Mouse (Mus musculus) layer of hippocampus, adult 6 months (tissue): ENCODE data around the gene Cldn24. TPM values are rescaled to one million over a fixed set of nuclear protein-coding genes. Genes with fewer than 3 reads are reported as not detected.

ENCODE experiments used
- long read RNA-seq, 2 experiments: library from polyadenylated mRNA; unstranded; transcript quantifications; one replicate each; pipeline ENCODE4 v2.0.0; 2019 to 2020
- polyA plus RNA-seq: library from polyadenylated mRNA; unstranded; fragments of <200 nt; fragmentation: Nextera tagmentation; gene quantifications from 2 replicates; pipeline ENCODE4 v1.2.3, GENCODE M21; 2021

The Cldn24 gene
- polyA plus RNA-seq, result not detected in 2 replicates
- long read RNA-seq, experiment 1, result 0 reads
- long read RNA-seq, experiment 2, result 0 reads

DNA sequence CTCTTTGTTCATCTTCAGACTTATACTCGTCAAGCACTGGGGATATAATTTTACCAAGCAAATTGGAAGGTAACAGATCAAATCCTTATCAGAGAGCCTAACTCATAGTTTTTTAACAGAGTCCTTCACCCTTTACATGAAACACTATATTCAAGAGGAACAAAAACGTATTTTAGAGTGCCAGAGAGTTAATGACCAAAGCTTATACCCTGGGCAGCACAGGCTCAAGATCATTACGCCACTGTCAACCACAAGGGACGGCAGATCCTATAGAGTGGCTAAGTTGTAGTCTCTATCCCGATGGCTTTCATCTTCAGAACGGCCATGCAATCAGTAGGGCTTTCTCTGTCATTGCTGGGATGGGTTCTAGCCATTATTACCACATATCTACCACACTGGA is at the start of gene Cldn24:
TSS of gene Cldn24 (plus strand) at position 301 of the 400 bp plus-strand sequence.

DNA sequence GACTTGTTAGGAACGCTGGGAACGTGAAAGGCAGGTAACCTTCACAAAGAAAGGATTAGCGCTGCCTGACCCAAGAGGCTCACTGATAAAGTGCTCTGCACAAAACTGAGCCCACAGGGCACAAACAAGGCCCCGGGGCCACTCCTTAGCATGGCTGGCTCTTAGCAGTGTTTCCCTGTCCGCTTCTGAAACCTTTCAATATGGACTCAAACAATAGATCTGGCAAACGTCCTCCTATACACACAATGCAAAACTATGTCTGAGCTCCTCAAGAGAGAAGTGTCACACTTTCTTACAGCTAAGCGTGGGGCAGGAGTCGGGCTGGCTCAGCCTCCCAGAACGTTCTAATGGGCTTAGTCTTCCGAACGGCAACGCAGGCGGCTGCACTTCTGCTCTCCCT is 2.2 kb downstream of the Cldn24 start, which contains the start of gene Cldn22:
TSS of gene Cldn22 (plus strand) at position 301 of the 400 bp plus-strand sequence.

Other genes starting within 250 kb of the Cldn24 start
- 5.7 and 6.8 TPM in 2 replicates for gene Ing2, start 146.6 kb upstream of the Cldn24 start, polyA plus RNA-seq
- 8.5 and 10.7 TPM in 2 replicates for gene Cdkn2aip, start 108.2 kb upstream of the Cldn24 start, polyA plus RNA-seq
- gene Cldn22, start 2.3 kb downstream of the Cldn24 start, polyA plus RNA-seq, result 6.5 and 6.9 TPM in 2 replicates
- 3.6 and 3.7 TPM in 2 replicates for gene Wwc2, start 168.8 kb downstream of the Cldn24 start, polyA plus RNA-seq